Mouse (Mus musculus): Measurements from ENCODE around the gene Cabp1. TPM values are rescaled to one million over a fixed set of nuclear protein-coding genes. Genes with fewer than 3 reads are reported as not detected.

Gene Cabp1
- total and polyA plus RNA-seq, 3 experiments, result 0.35 to 1.7 TPM; not detected in 1

- Histone ChIP-seq H3K4me1 (ENCODE audit: control insufficient read depth in 1 of 2, insufficient read depth in 2 of 2, low read length in 2 of 2) (peaks cover 3 to 12% of the 10 kb centered on the region in 2 experiments; a peak in 2 of 4 replicates), H3K9ac (ENCODE audit: control insufficient read depth, low read depth, low read length, poor library complexity, severe bottlenecking) (no peak overlapping the region), H3K9me3 (replicated peaks; ENCODE audit: insufficient read depth, low read length) (no peaks in the 10 kb centered on the region), H3K79me2 (ENCODE audit: control insufficient read depth, insufficient read depth, low read length, poor library complexity) (peaks cover 5% of the 10 kb centered on the region), H3K27me3 (ENCODE audit: control insufficient read depth in 1 of 2, insufficient read depth in 2 of 2, low read length in 2 of 2) (no peaks in the 10 kb centered on the region), H3K4me3 (ENCODE audit: control insufficient read depth in 1 of 2, insufficient read depth in 1 of 2, low read depth in 2 of 2, low read length in 2 of 2) (no peak overlapping the region), H3K36me3 (ENCODE audit: control insufficient read depth in 1 of 2, insufficient read depth in 2 of 2, low read length in 2 of 2) (peaks cover 0 to 5% of the 10 kb centered on the region in 2 experiments; a peak in 2 of 4 replicates), H3K27ac (ENCODE audit: control insufficient read depth, low read depth, low read length) (no peak overlapping the region)
- TF ChIP-seq USF1 (IDR thresholded peaks at IDR 0.05; ENCODE audit: low read depth, low read length) (no peak), CTCF (IDR thresholded peaks at IDR 0.05 in 2 of 3, conservative IDR thresholded peaks at IDR 0.05 in 1 of 3; ENCODE audit: control insufficient read depth in 1 of 3, insufficient read depth in 1 of 3, low read depth in 2 of 3, low read length in 3 of 3, poor library complexity in 1 of 3, severe bottlenecking in 1 of 3) (peak in 1 of 3 experiments; percentile 17; a peak in 2 of 6 replicates), SMC3 (IDR thresholded peaks at IDR 0.05; ENCODE audit: low read depth, low read length) (peak; percentile 10; the same call in 1 of the 2 replicates), TCF12 (IDR thresholded peaks at IDR 0.05; ENCODE audit: low read depth, low read length) (no peak)
- no peak for DNase-seq (ENCODE audit: low read depth, low spot score)
Measured at GRCm38 (mm10) chr5:115233031-115233780, 39.0 kb upstream of the Cabp1 start.

- DNase-seq (ENCODE audit: low read depth, low spot score), result no peak
- Histone ChIP-seq H3K9me3 (replicated peaks; ENCODE audit: insufficient read depth, low read length) (no peaks in the 10 kb centered on the region), H3K27ac (ENCODE audit: control insufficient read depth, low read depth, low read length) (no peak overlapping the region), H3K27me3 (ENCODE audit: control insufficient read depth in 1 of 2, insufficient read depth in 2 of 2, low read length in 2 of 2) (no peaks in the 10 kb centered on the region), H3K9ac (ENCODE audit: control insufficient read depth, low read depth, low read length, poor library complexity, severe bottlenecking) (no peak overlapping the region), H3K36me3 (ENCODE audit: control insufficient read depth in 1 of 2, insufficient read depth in 2 of 2, low read length in 2 of 2) (peaks cover 0 to 5% of the 10 kb centered on the region in 2 experiments; a peak in 2 of 4 replicates), H3K79me2 (ENCODE audit: control insufficient read depth, insufficient read depth, low read length, poor library complexity) (no peaks in the 10 kb centered on the region; the same call in 1 of the 2 replicates), H3K4me1 (ENCODE audit: control insufficient read depth in 1 of 2, insufficient read depth in 2 of 2, low read length in 2 of 2) (peaks cover 2 to 12% of the 10 kb centered on the region in 2 experiments; a peak in 2 of 4 replicates), H3K4me3 (ENCODE audit: control insufficient read depth in 1 of 2, insufficient read depth in 1 of 2, low read depth in 2 of 2, low read length in 2 of 2) (no peak overlapping the region)
- TF ChIP-seq MYC (IDR thresholded peaks at IDR 0.05; ENCODE audit: low read depth, low read length) (no peak), JUND (IDR thresholded peaks at IDR 0.05; ENCODE audit: low read depth, low read length) (no peak), NRF1 (IDR thresholded peaks at IDR 0.05; ENCODE audit: insufficient read depth, low read depth, low read length, poor library complexity, severe bottlenecking) (no peak), UBTF (IDR thresholded peaks at IDR 0.05; ENCODE audit: borderline replicate concordance, insufficient read depth, low read depth, low read length) (no peak), MEF2A (IDR thresholded peaks at IDR 0.05; ENCODE audit: extremely low read depth, insufficient replicate concordance, low read depth, low read length, poor library complexity, severe bottlenecking) (no peak), TBP (IDR thresholded peaks at IDR 0.05; ENCODE audit: low read depth, low read length) (no peak), TAL1 (IDR thresholded peaks at IDR 0.05; ENCODE audit: low read length) (no peak), CHD1 (IDR thresholded peaks at IDR 0.05; ENCODE audit: low read depth, low read length) (no peak), ZC3H11A (IDR thresholded peaks at IDR 0.05; ENCODE audit: low read depth, low read length) (no peak), HCFC1 (IDR thresholded peaks at IDR 0.05; ENCODE audit: low read depth, low read length) (no peak), RCOR1 (IDR thresholded peaks at IDR 0.05; ENCODE audit: low read depth, low read length) (no peak)
Measured at GRCm38 (mm10) chr5:115232516-115232915, 38.3 kb upstream of the Cabp1 start.

All from MEL (cell line).